Mouse (Mus musculus) kidney, embryonic 14.5 days (tissue): ENCODE measurements at regions not wholly inside any gene's neighbourhood (a gene's known extent, or its start where the extent isn't known, plus 50 kb on each side); places are given as distances from the start of the nearest gene placed in this dataset.
A peak's percentile ranks its signal among the peaks of the same experiment; 100 is the strongest.

Experiments used
- ATAC-seq: fragments of 200-750 bp; cut with Nextera tagmentation; 2 replicates; pipeline ENCODE4 v1.8.0; 2017; ENCODE audit warnings: moderate number of reproducible peaks, mild to moderate bottlenecking, moderate TSS enrichment, moderate library complexity; ENCODE audit not compliant: low FRiP score, low TSS enrichment
- H3K27ac ChIP-seq: fragments of 300-500 bp; sonication (generic); 2 replicates; pipeline ENCODE4 v1.5.1; 2014; ENCODE audit warnings: low read depth, mild to moderate bottlenecking, low read length, moderate library complexity, mixed read lengths
- H3K27me3 ChIP-seq: fragments of 300-500 bp; sonication (generic); 2 replicates; pipeline ENCODE4 v1.6.1; 2014; ENCODE audit warnings: mild to moderate bottlenecking, low read length; ENCODE audit not compliant: control insufficient read depth, insufficient read depth
- H3K36me3 ChIP-seq: fragments of 300-500 bp; sonication (generic); 2 replicates; pipeline ENCODE4 v1.6.1; 2014; ENCODE audit warnings: low read length, mixed read lengths; ENCODE audit not compliant: control insufficient read depth, insufficient read depth
- H3K4me1 ChIP-seq: fragments of 300-500 bp; sonication (generic); 2 replicates; pipeline ENCODE4 v1.6.1; 2014; ENCODE audit warnings: low read length, mixed read lengths; ENCODE audit not compliant: control insufficient read depth, insufficient read depth
- H3K4me2 ChIP-seq: fragments of 300-500 bp; sonication (generic); replicated peaks from 2 replicates; pipeline ENCODE4 v1.6.1; 2014; ENCODE audit warnings: low read depth, mild to moderate bottlenecking, low read length
- H3K4me3 ChIP-seq: fragments of 300-500 bp; sonication (generic); 2 replicates; pipeline ENCODE4 v1.5.1; 2014; ENCODE audit warnings: mild to moderate bottlenecking, low read length
- H3K9ac ChIP-seq: fragments of 300-500 bp; sonication (generic); 2 replicates; pipeline ENCODE4 v1.6.1; 2014; ENCODE audit warnings: low read depth, mild to moderate bottlenecking, low read length, moderate library complexity
- H3K9me3 ChIP-seq: fragments of 300-500 bp; sonication (generic); 2 replicates; pipeline ENCODE4 v1.6.1; 2016; ENCODE audit warnings: low read length; ENCODE audit not compliant: control insufficient read depth
- WGBS: fragments of 180-500 bp; shearing (Covaris S2); extraction: QIAGEN DNeasy Blood & Tissue Kit; methylation state at CpG from one replicate; pipeline ENCODE4 v1.1.7; 2014; 5-methylcytosine and 5-hydroxymethylcytosine counted together

DNA sequence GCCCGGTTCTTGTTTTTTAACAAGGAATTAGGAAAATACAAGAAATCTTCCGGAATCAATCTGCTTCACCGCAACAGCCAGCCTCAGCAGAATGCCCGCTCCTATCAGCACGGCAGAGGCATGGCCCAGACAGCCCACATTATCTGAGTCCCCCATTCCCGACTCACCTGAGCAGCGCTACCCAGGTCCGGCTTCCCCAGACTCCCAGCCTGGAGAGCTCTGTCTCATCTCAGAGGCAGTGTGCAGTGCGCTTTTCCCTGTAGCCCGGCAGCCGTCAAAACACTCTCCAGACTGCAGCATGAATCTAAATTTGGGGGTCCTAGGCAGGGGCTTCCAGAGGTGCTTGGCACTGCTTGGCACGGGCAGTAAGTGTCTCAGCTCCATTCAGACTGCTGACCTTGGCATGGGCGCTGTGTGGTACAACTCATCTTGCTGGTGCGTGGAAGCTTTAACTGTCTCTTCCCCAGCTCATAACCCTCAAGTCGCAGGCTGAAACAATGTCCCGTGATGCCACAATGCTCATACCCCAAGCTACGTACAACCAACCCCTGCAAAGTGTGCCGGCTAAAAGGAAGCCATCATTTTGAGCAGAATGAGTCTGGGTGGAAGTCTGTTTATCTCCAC, 182.2 kb downstream of the Sox11 start:
- no peak overlapping the region for H3K27ac ChIP-seq
- H3K4me1 ChIP-seq, result no peaks in the 10 kb centered on the region
- H3K4me3 ChIP-seq, result no peak overlapping the region
- no peak overlapping the region for H3K9ac ChIP-seq
- no peaks in the 10 kb centered on the region for H3K36me3 ChIP-seq
- no peak overlapping the region for H3K4me2 ChIP-seq
- no peaks in the 10 kb centered on the region for H3K27me3 ChIP-seq
- H3K9me3 ChIP-seq, result no peaks in the 10 kb centered on the region
- no peak for ATAC-seq
- 80% methylated on average over 18 of the region's 18 CpGs for WGBS

DNA sequence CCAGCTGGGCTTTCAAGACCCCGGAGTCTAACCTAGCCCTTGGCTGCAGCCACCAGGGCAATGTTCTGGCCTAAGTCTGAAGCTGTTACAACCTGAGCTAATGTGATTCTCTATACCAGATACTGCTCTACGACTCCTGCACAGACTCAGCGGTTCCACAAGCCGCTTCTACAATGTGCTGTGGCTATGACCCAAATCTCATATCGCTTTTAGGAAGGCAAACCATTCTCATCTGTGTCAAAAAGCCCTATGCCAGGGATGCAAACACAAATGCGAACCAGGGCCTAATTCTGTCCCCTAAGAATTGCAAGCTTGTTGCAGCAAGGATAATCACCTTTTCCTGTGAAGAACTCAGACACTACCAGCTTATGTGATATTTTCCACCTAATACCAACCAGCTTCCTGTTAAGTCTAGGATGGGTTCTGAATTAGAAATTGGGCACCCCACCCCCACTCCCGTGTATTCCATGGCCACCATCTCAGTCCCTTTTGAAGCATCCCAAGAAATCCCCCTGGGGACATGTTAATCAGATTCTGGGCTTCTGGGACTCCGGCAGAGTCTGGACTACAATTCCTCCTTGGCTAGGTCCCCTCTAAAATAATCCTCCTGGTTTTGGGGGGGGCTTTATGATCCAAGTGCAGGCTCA, 182.8 kb downstream of the Sox11 start:
- 75% methylated on average over 8 of the region's 8 CpGs for WGBS
- H3K27me3 ChIP-seq, result no peaks in the 10 kb centered on the region
- no peak overlapping the region for H3K27ac ChIP-seq
- ATAC-seq, result no peak
- no peak overlapping the region for H3K4me3 ChIP-seq
- no peak overlapping the region for H3K9ac ChIP-seq
- H3K4me2 ChIP-seq, result no peak overlapping the region
- H3K36me3 ChIP-seq, result no peaks in the 10 kb centered on the region
- H3K4me1 ChIP-seq, result peaks cover 2% of the 10 kb centered on the region; the same call in 1 of the 2 replicates
- no peaks in the 10 kb centered on the region for H3K9me3 ChIP-seq

DNA sequence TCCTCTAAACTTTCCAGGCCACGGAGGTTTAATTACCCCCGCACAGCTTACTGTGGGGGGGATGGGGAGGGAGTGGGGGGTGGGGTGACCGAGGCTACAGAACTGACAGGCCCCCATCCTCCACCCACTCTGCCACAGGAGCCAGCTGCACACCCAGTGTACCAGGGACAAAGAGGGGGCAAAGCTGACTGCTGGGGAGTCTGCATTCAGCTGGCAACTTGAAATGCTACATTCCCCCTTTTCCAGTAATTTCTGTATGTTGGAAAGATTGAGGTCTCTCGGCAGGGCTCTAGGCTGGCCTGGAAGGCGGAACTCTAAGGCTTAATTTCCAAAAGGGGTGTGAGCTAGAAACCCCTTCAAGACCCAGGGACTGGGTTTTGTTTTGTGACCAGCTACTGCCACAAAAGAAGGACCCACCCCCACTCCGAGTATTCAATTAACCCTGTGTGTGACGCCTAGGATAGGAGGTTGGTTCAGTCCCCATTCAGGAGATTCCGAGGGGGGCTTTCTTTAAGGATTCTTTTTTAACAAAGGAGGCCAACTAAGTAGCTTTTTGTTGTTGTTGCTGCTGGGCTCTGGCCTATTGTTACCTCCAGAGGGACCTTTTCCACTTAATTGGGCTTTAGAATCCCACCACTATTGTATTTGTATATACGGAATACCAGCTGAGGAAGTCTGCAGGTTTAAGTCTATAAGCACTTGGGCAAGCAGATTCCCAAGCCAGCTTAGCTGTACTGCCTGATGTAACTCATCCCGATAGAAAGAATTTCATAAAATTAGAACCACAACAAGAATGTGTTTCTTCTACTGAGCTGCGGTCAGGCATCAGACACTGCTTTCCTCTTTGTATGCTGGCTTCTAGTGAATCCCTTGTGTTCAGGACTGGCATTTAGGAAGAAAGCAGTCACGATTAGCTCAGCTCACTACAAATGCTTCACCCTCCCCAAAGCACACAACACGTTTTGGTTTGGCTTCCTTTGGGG, 191.2 kb downstream of the Sox11 start:
- Histone ChIP-seq H3K27ac (peak overlapping the region; percentile 37; the same call in 1 of the 2 replicates), H3K4me3 (no peak overlapping the region), H3K9ac (no peak overlapping the region), H3K9me3 (no peaks in the 10 kb centered on the region), H3K36me3 (no peaks in the 10 kb centered on the region), H3K4me2 (no peak overlapping the region), H3K27me3 (no peaks in the 10 kb centered on the region), H3K4me1 (peaks cover 9% of the 10 kb centered on the region)
- ATAC-seq, result no peak
- 34% methylated on average over 13 of the region's 13 CpGs for WGBS

DNA sequence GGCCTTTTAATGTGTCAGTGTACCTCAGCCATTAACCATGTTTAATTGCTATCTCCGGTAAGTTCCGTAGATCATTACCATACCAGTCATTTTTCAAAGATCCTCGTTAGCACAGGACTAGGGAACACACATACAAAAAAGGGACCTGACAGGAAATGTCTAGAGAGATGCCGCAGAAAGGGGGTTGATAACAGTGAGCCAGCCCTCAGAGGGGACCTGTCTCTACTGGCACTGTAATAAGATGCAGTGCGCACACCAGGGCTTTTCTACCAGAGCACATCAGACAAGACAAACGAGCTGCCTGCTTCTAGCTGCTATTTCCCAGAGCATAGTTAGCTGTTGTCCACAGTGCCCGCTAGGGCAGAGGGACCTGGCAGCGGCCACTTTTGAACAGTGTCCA, 199.1 kb downstream of the Sox11 start:
- H3K4me3 ChIP-seq, result no peak overlapping the region
- no peaks in the 10 kb centered on the region for H3K9me3 ChIP-seq
- H3K36me3 ChIP-seq, result no peaks in the 10 kb centered on the region
- H3K27me3 ChIP-seq, result no peaks in the 10 kb centered on the region
- WGBS, result 29% methylated on average over 8 of the region's 8 CpGs
- peaks cover 22% of the 10 kb centered on the region for H3K4me1 ChIP-seq
- no peak overlapping the region for H3K9ac ChIP-seq
- no peak overlapping the region for H3K27ac ChIP-seq
- ATAC-seq, result no peak
- no peak overlapping the region for H3K4me2 ChIP-seq

DNA sequence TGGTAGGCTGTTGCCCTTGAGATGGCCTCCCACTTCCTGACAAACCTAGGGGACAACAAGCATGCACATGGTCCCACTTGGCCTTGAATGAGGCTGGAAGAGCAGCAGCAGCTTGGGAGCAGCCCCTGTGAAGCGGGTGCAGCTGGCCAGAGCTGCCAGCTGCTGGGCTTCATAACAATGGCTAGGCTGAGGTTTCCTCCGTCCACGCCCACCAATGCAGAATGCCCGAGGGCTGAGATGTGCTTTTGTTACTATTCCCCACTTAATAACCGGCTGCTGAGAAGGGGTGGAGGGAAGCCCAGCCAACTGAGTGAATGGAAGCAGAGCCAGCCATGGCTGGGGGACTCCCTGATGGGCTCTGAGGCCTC, 202.1 kb downstream of the Sox11 start:
- no peak overlapping the region for H3K9ac ChIP-seq
- H3K4me1 ChIP-seq, result peaks cover 22% of the 10 kb centered on the region
- H3K27ac ChIP-seq, result peak overlapping the region; percentile 51; the same call in 1 of the 2 replicates
- no peaks in the 10 kb centered on the region for H3K36me3 ChIP-seq
- H3K4me3 ChIP-seq, result no peak overlapping the region
- no peaks in the 10 kb centered on the region for H3K27me3 ChIP-seq
- no peaks in the 10 kb centered on the region for H3K9me3 ChIP-seq
- 18% methylated on average over 5 of the region's 5 CpGs for WGBS
- ATAC-seq, result peak; percentile 55; the same call in 1 of the 2 replicates
- H3K4me2 ChIP-seq, result no peak overlapping the region

DNA sequence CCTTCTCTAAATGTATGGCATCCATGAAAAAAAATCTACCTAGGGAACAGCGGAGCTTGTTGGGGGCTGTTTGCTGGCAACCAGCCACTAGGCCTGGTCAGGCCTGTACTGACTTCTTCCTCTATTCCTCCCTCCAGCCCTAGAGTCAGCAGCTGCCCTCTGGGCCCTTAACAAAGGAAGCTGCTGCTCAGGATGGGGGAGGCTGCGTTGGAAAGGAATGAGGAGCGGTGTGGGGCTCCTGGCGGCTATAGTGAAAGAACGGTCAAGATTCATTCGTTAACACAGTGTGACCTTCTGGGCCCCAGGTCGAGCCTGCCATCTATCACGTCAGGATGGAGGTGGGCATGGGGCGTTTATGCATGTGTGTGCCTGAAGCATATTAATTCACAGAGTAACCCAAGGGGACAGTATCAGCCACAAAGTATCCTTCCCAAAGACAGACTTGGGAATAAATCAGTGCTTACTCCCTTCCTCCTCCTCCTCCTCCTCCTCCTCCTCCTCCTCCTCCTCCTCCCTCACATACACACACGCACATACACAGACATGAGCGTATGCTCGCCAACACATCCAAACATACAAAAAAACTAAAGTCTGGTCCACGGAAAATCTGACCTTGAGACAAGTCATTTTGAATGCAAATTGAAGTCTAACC, 202.6 kb downstream of the Sox11 start:
- no peak overlapping the region for H3K4me2 ChIP-seq
- 0 out of 2 replicates have a peak overlapping the region, but pooled peaks have one; percentile 37 for H3K9ac ChIP-seq
- no peaks in the 10 kb centered on the region for H3K27me3 ChIP-seq
- ATAC-seq, result peak; percentile 86
- peak overlapping the region; percentile 52; the same call in 1 of the 2 replicates for H3K27ac ChIP-seq
- H3K36me3 ChIP-seq, result no peaks in the 10 kb centered on the region
- WGBS, result 15% methylated on average over 12 of the region's 13 CpGs
- H3K4me1 ChIP-seq, result peaks cover 22% of the 10 kb centered on the region
- H3K9me3 ChIP-seq, result no peaks in the 10 kb centered on the region
- no peak overlapping the region for H3K4me3 ChIP-seq

DNA sequence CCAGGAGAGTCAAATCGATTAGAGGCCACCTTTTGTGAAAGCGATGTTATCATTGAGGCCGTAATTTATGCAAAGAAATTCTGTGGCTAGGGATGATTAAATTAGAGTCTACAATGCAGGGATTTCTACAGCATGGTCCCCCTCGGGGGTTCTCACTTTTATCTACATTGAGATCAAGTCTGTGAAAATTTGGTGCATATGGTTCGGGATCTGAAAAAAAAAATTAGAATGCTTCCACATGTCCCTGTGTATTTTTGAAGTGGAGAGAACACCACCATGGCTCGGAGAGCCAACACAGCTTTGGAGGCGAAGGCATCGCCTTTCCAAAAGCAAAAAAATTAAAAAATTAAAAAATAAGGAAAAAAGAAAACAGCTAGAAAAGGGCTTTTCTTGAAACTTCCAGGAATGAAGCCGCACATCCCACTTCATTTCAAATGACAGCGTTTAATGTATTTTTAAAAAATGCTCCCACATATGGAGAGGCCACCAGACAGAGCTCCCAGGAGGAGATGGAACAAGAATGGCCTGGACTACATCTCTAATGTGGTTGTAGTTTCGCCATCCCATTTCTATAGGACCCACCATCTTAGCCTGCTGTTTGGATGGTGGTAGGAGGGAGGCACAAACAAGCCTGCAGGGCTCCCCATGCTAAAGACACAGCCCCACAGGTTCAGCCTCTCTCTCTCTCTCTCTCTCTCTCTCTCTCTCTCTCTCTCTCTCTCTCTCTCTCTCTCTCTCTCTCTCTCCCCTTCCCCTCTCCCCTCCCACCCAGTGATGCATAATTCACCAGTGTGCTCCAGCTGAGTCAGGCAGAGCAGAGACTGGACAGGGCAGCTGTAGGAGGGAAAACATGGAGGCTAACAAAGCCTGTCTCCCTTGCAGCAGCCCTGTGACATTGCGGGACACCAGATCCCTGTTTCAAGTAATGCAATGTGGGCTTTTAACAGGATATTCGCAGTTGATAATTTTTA, 203.4 kb downstream of the Sox11 start:
- 72% methylated on average over 13 of the region's 13 CpGs for WGBS
- H3K9ac ChIP-seq, result no peak overlapping the region
- peak overlapping the region; percentile 52; the same call in 1 of the 2 replicates for H3K27ac ChIP-seq
- no peaks in the 10 kb centered on the region for H3K36me3 ChIP-seq
- peaks cover 22% of the 10 kb centered on the region for H3K4me1 ChIP-seq
- H3K4me2 ChIP-seq, result no peak overlapping the region
- ATAC-seq, result peak; percentile 59; the same call in 1 of the 2 replicates
- no peaks in the 10 kb centered on the region for H3K27me3 ChIP-seq
- no peaks in the 10 kb centered on the region for H3K9me3 ChIP-seq
- H3K4me3 ChIP-seq, result no peak overlapping the region
